Mouse (Mus musculus) MEL (cell line): Measurements from ENCODE around the gene Dph1. TPM values are rescaled to one million over a fixed set of nuclear protein-coding genes. Genes with fewer than 3 reads are reported as not detected.

ENCODE experiments used
- DNase-seq: peaks from one replicate; pipeline ENCODE4 v3.0.0; 2011; ENCODE audit warnings: low read depth, low spot score
- H3K27ac ChIP-seq: 2 replicates; pipeline ENCODE4 v1.5.1; 2012; ENCODE audit warnings: low read depth, mild to moderate bottlenecking, control low read depth, low read length, moderate library complexity; ENCODE audit not compliant: control insufficient read depth
- H3K27me3 ChIP-seq, 2 experiments: fragments of 150-350 bp in 1 of 2; sonication (generic) in 1 of 2; 2 replicates each; pipeline ENCODE4 v1.6.1; 2012; ENCODE audit warnings: low read length in 2 of 2, mild to moderate bottlenecking in 2 of 2, improper control_type of control experiment in 1 of 2, moderate library complexity in 1 of 2; ENCODE audit not compliant: insufficient read depth in 2 of 2, control insufficient read depth in 1 of 2
- H3K36me3 ChIP-seq, 2 experiments: 2 replicates each; pipeline ENCODE4 v1.6.1; 2012 to 2014; ENCODE audit warnings: low read length in 2 of 2, improper control_type of control experiment in 1 of 2, inconsistent platforms in 1 of 2, mild to moderate bottlenecking in 1 of 2; ENCODE audit not compliant: insufficient read depth in 2 of 2, control insufficient read depth in 1 of 2
- H3K4me1 ChIP-seq, 2 experiments: fragments of 150-350 bp in 1 of 2; sonication (generic) in 1 of 2; 2 replicates each; pipeline ENCODE4 v1.6.1; 2012; ENCODE audit warnings: low read length in 2 of 2, improper control_type of control experiment in 1 of 2, mild to moderate bottlenecking in 1 of 2; ENCODE audit not compliant: insufficient read depth in 2 of 2, control insufficient read depth in 1 of 2
- H3K4me3 ChIP-seq, 2 experiments: fragments of 150-350 bp in 1 of 2; sonication (generic) in 1 of 2; 2 replicates each; pipeline ENCODE4 v1.5.1; 2012; ENCODE audit warnings: low read depth in 2 of 2, low read length in 2 of 2, mild to moderate bottlenecking in 2 of 2, moderate library complexity in 2 of 2, control low read depth in 1 of 2, improper control_type of control experiment in 1 of 2; ENCODE audit not compliant: control insufficient read depth in 1 of 2, insufficient read depth in 1 of 2
- H3K79me2 ChIP-seq: 2 replicates; pipeline ENCODE4 v1.6.1; 2012; ENCODE audit warnings: mild to moderate bottlenecking, low read length, moderate library complexity; ENCODE audit not compliant: control insufficient read depth, poor library complexity, insufficient read depth
- H3K9ac ChIP-seq: 2 replicates; pipeline ENCODE4 v1.6.1; 2012; ENCODE audit warnings: low read depth, mild to moderate bottlenecking, control low read depth, low read length, moderate library complexity; ENCODE audit not compliant: control insufficient read depth, poor library complexity, severe bottlenecking
- H3K9me3 ChIP-seq: fragments of 150-350 bp; sonication (generic); replicated peaks from 2 replicates; pipeline ENCODE4 v1.6.1; 2012; ENCODE audit warnings: mild to moderate bottlenecking, low read length, improper control_type of control experiment, moderate library complexity; ENCODE audit not compliant: insufficient read depth
- CHD1 ChIP-seq: IDR thresholded peaks from 2 replicates; pipeline ENCODE4 v1.6.1; 2012; ENCODE audit warnings: low read depth, mild to moderate bottlenecking, inconsistent platforms, low read length, improper control_type of control experiment
- ELF1 ChIP-seq: IDR thresholded peaks from 2 replicates; pipeline ENCODE4 v1.6.1; 2014; ENCODE audit warnings: low read depth, mild to moderate bottlenecking, inconsistent platforms, low read length, improper control_type of control experiment, moderate library complexity
- EP300 ChIP-seq, 2 experiments: IDR thresholded peaks; 2 replicates each; pipeline ENCODE4 v1.6.1; 2011; ENCODE audit warnings: improper control_type of control experiment in 2 of 2, low read length in 2 of 2, low read depth in 1 of 2, mild to moderate bottlenecking in 1 of 2
- ETS1 ChIP-seq: IDR thresholded peaks from 2 replicates; pipeline ENCODE4 v1.6.1; 2012; ENCODE audit warnings: low read depth, mild to moderate bottlenecking, inconsistent platforms, low read length, improper control_type of control experiment, moderate library complexity
- GABPA ChIP-seq: IDR thresholded peaks from 2 replicates; pipeline ENCODE4 v1.6.1; 2012; ENCODE audit warnings: low read depth, mild to moderate bottlenecking, inconsistent platforms, low read length, improper control_type of control experiment, moderate library complexity
- MAFK ChIP-seq: IDR thresholded peaks from 2 replicates; pipeline ENCODE4 v1.6.1; 2011; ENCODE audit warnings: low read depth, mild to moderate bottlenecking, low read length, improper control_type of control experiment, borderline replicate concordance
- MAX ChIP-seq: IDR thresholded peaks from 2 replicates; pipeline ENCODE4 v1.6.1; 2011; ENCODE audit warnings: low read length, improper control_type of control experiment
- MAZ ChIP-seq: IDR thresholded peaks from 2 replicates; pipeline ENCODE4 v1.6.1; 2012; ENCODE audit warnings: low read depth, mild to moderate bottlenecking, inconsistent platforms, low read length, improper control_type of control experiment
- MEF2A ChIP-seq: IDR thresholded peaks from 2 replicates; pipeline ENCODE4 v1.6.1; 2014; ENCODE audit warnings: low read depth, mild to moderate bottlenecking, inconsistent platforms, low read length, improper control_type of control experiment; ENCODE audit not compliant: poor library complexity, insufficient replicate concordance, severe bottlenecking; ENCODE audit errors: extremely low read depth
- MXI1 ChIP-seq: IDR thresholded peaks from 2 replicates; pipeline ENCODE4 v1.6.1; 2011; ENCODE audit warnings: mild to moderate bottlenecking, low read depth, low read length, improper control_type of control experiment
- MYB ChIP-seq: IDR thresholded peaks from 2 replicates; pipeline ENCODE4 v1.6.1; 2011; ENCODE audit warnings: mild to moderate bottlenecking, low read depth, low read length, improper control_type of control experiment
- POLR2A ChIP-seq, 2 experiments: IDR thresholded peaks; 2 replicates each; pipeline ENCODE4 v1.6.1; 2011 to 2012; ENCODE audit warnings: low read length in 2 of 2, mild to moderate bottlenecking in 2 of 2, control low read depth in 1 of 2, improper control_type of control experiment in 1 of 2, low read depth in 1 of 2, moderate library complexity in 1 of 2; ENCODE audit not compliant: control insufficient read depth in 1 of 2, insufficient read depth in 1 of 2, poor library complexity in 1 of 2
- POLR2AphosphoS2 ChIP-seq: IDR thresholded peaks from 2 replicates; pipeline ENCODE4 v1.6.1; 2011; ENCODE audit warnings: low read length, improper control_type of control experiment
- POLR2AphosphoS5 ChIP-seq: IDR thresholded peaks from 2 replicates; pipeline ENCODE4 v1.6.1; 2012; ENCODE audit warnings: low read depth, borderline replicate concordance, mild to moderate bottlenecking, inconsistent platforms, low read length, moderate library complexity, mixed read lengths
- RCOR1 ChIP-seq: IDR thresholded peaks from 2 replicates; pipeline ENCODE4 v1.6.1; 2012; ENCODE audit warnings: low read depth, mild to moderate bottlenecking, inconsistent platforms, low read length, improper control_type of control experiment
- SMC3 ChIP-seq: IDR thresholded peaks from 2 replicates; pipeline ENCODE4 v1.6.1; 2011; ENCODE audit warnings: low read depth, low read length, improper control_type of control experiment
- UBTF ChIP-seq: IDR thresholded peaks from 2 replicates; pipeline ENCODE4 v1.6.1; 2012; ENCODE audit warnings: low read depth, mild to moderate bottlenecking, inconsistent platforms, low read length, improper control_type of control experiment, moderate library complexity, borderline replicate concordance; ENCODE audit not compliant: insufficient read depth
- ZMIZ1 ChIP-seq: IDR thresholded peaks from 2 replicates; pipeline ENCODE4 v1.6.1; 2012; ENCODE audit warnings: low read depth, mild to moderate bottlenecking, inconsistent platforms, low read length, improper control_type of control experiment, moderate library complexity
- polyA plus RNA-seq, 2 experiments: library from polyadenylated mRNA; stranded (reverse) in 1 of 2; unstranded in 1 of 2; fragments of >175 nt in 1 of 2; fragments of >200 nt in 1 of 2; gene quantifications; 2 replicates each; pipeline versions ENCODE4 v1.2.1 to v1.2.4; 2012; ENCODE audit warnings: low replicate concordance in 2 of 2, low read depth in 1 of 2; ENCODE audit not compliant: insufficient read length in 2 of 2, insufficient read depth in 1 of 2, missing spikeins in 1 of 2
- total RNA-seq: library from RNA; depleted of rRNA; stranded (reverse); fragments of 300-350 nt; gene quantifications from 2 replicates; pipeline ENCODE4 v1.2.3, GENCODE M21; 2012

Dph1 gene
- total and polyA plus RNA-seq, 3 experiments, result 58.4 to 59.5 TPM; not detected in 1

- H3K4me1 ChIP-seq, result peaks cover 3 to 18% of the 10 kb centered on the region in 2 experiments
- no peak overlapping the region for H3K27ac ChIP-seq
- no peak for TF ChIP-seq UBTF
- TF ChIP-seq MEF2A, result no peak
- TF ChIP-seq ELF1, result no peak
- no peak for TF ChIP-seq ZMIZ1
- TF ChIP-seq MYB, result no peak
- TF ChIP-seq MAFK, result no peak
- TF ChIP-seq MXI1, result no peak
- no peak for TF ChIP-seq POLR2AphosphoS5
- no peak for TF ChIP-seq SMC3
- no peak for TF ChIP-seq MAX
- no peak for TF ChIP-seq RCOR1
- no peak for TF ChIP-seq GABPA
- no peak for TF ChIP-seq POLR2A (IDR thresholded peaks at IDR 0.05; ENCODE audit: control insufficient read depth in 1 of 2, insufficient read depth in 1 of 2, low read depth in 1 of 2, low read length in 2 of 2, poor library complexity in 1 of 2)
- TF ChIP-seq ETS1, result no peak
- no peak for TF ChIP-seq MAZ
- no peak for TF ChIP-seq CHD1
- no peak for DNase-seq
- H3K4me3 ChIP-seq, result no peak overlapping the region
- no peaks in the 10 kb centered on the region for H3K79me2 ChIP-seq
- H3K9me3 ChIP-seq, result no peaks in the 10 kb centered on the region
- peaks cover 0 to 10% of the 10 kb centered on the region in 2 experiments; a peak in 2 of 4 replicates for H3K36me3 ChIP-seq
- no peaks in the 10 kb centered on the region for H3K27me3 ChIP-seq
- no peak overlapping the region for H3K9ac ChIP-seq
These were observed 49.3 kb upstream of the Dph1 start for GRCm38 (mm10) chr11:75240158-75240934.

GRCm38 (mm10) chr11:75234745-75235144 is 43.7 kb upstream of the Dph1 start:
- H3K4me1 ChIP-seq, result peaks cover 0 to 10% of the 10 kb centered on the region in 2 experiments; a peak in 2 of 4 replicates
- no peak overlapping the region for H3K4me3 ChIP-seq
- peak; percentile 29 for DNase-seq

More at GRCm38 (mm10) chr11:75234745-75235144, 43.7 kb upstream of the Dph1 start:
- Histone ChIP-seq H3K9ac (no peak overlapping the region), H3K27ac (no peak overlapping the region), H3K9me3 (no peaks in the 10 kb centered on the region)
- 0 out of 4 replicates have a peak, but pooled peaks of 1 of the 2 experiments have one; percentile 5 for TF ChIP-seq EP300 (IDR thresholded peaks at IDR 0.05; ENCODE audit: low read depth in 1 of 2, low read length in 2 of 2)
- TF ChIP-seq POLR2AphosphoS2, result no peak
- TF ChIP-seq MAX, result no peak
- TF ChIP-seq, all 39 proteins: peak for 1
- Histone ChIP-seq H3K27me3 (no peaks in the 10 kb centered on the region), H3K79me2 (no peaks in the 10 kb centered on the region), H3K36me3 (no peaks in the 10 kb centered on the region)
